Mouse (Mus musculus): ENCODE data around the gene Mospd3. TPM values are rescaled to one million over a fixed set of nuclear protein-coding genes. Genes with fewer than 3 reads are reported as not detected.
A peak's percentile ranks its signal among the peaks of the same experiment; 100 is the strongest.

Gene Mospd3
- total RNA-seq, 2 experiments from 2014 or later = 19.4 to 26.4 TPM

- intact Hi-C loops (cut with DNase I) = loop anchor here (5.0 kb wide), 2 partner anchors 42 to 53 kb away; partner anchors contain the start of genes Epo, Fbxo24, Gm20605 and Gnb2
- peak in 1 of 2 experiments; percentile 45 for DNase-seq (ENCODE audit: low spot score in 2 of 2)
Observed at GRCm38 (mm10) chr5:137584976-137585375, 15.9 kb downstream of the Mospd3 start.

- intact Hi-C loops (cut with DNase I) = loop anchor here (5.0 kb wide), 1 partner anchor 51 kb away; the partner anchor contains the start of genes Epo and Gnb2
Observed at GRCm38 (mm10) chr5:137583670-137584169, 17.1 kb downstream of the Mospd3 start.

GRCm38 (mm10) chr5:137582702-137583101 is 18.2 kb downstream of the Mospd3 start:
- DNase-seq (ENCODE audit: low spot score in 2 of 2) = no peak
- intact Hi-C loops (cut with DNase I) = loop anchor here (5.0 kb wide), 1 partner anchor 50 kb away; the partner anchor contains the start of genes Epo and Gnb2

More at GRCm38 (mm10) chr5:137583670-137584169, 17.1 kb downstream of the Mospd3 start:
- peak; percentile 42 to 45 for DNase-seq (ENCODE audit: low spot score in 2 of 2)

GRCm38 (mm10) chr5:137580246-137580645 is 20.6 kb downstream of the Mospd3 start:
- no peak for DNase-seq (ENCODE audit: low spot score in 2 of 2)
- intact Hi-C loops (cut with DNase I) = loop anchor here (5.0 kb wide), 1 partner anchor 48 kb away; the partner anchor contains the start of genes Epo and Gnb2

GRCm38 (mm10) chr5:137574470-137574901 is 26.4 kb downstream of the Mospd3 start:
- intact Hi-C loops (cut with DNase I) = no loop called here
- DNase-seq (ENCODE audit: low spot score in 2 of 2) = peak; percentile 63 to 64

- intact Hi-C loops (cut with DNase I) = no loop called here
- DNase-seq (ENCODE audit: low spot score in 2 of 2) = no peak
Observed at GRCm38 (mm10) chr5:137570691-137571586, 29.9 kb downstream of the Mospd3 start.

GRCm38 (mm10) chr5:137570181-137570580 is 30.7 kb downstream of the Mospd3 start:
- intact Hi-C loops (cut with DNase I) = no loop called here
- no peak for DNase-seq (ENCODE audit: low spot score in 2 of 2)

GRCm38 (mm10) chr5:137569665-137570064 is 31.2 kb downstream of the Mospd3 start, which contains the start of gene Tfr2:
Gene Tfr2, plus strand, starts transcription at chr5:137569840.
- intact Hi-C loops (cut with DNase I) = no loop called here
- no peak for DNase-seq (ENCODE audit: low spot score in 2 of 2)

GRCm38 (mm10) chr5:137569031-137569430 is 31.8 kb downstream of the Mospd3 start:
- DNase-seq (ENCODE audit: low spot score in 2 of 2) = no peak
- intact Hi-C loops (cut with DNase I) = no loop called here

- intact Hi-C loops (cut with DNase I) = no loop called here
- no peak for DNase-seq (ENCODE audit: low spot score in 2 of 2)
Observed at GRCm38 (mm10) chr5:137568223-137568798, 32.5 kb downstream of the Mospd3 start.

- DNase-seq (ENCODE audit: low spot score in 2 of 2) = no peak
- intact Hi-C loops (cut with DNase I) = no loop called here
Observed at GRCm38 (mm10) chr5:137566416-137566815, 34.4 kb downstream of the Mospd3 start.

GRCm38 (mm10) chr5:137565744-137566143 is 35.1 kb downstream of the Mospd3 start:
- no peak for DNase-seq (ENCODE audit: low spot score in 2 of 2)
- intact Hi-C loops (cut with DNase I) = no loop called here

- DNase-seq (ENCODE audit: low spot score in 2 of 2) = peak; percentile 49 to 62
- intact Hi-C loops (cut with DNase I) = no loop called here
Observed at GRCm38 (mm10) chr5:137562965-137563364, 37.9 kb downstream of the Mospd3 start.

- intact Hi-C loops (cut with DNase I) = no loop called here
- DNase-seq (ENCODE audit: low spot score in 2 of 2) = no peak
Observed at GRCm38 (mm10) chr5:137561556-137561955, 39.3 kb downstream of the Mospd3 start.

GRCm38 (mm10) chr5:137553898-137554297 is 47.0 kb downstream of the Mospd3 start:
- intact Hi-C loops (cut with DNase I) = loop anchor here (2.0 kb wide), 1 partner anchor 21 kb away; the partner anchor contains the start of genes Epo and Gnb2
- peak in 1 of 2 experiments; percentile 9 for DNase-seq (ENCODE audit: low spot score in 2 of 2)

GRCm38 (mm10) chr5:137553411-137553837 is 47.4 kb downstream of the Mospd3 start, which contains the start of gene Actl6b:
Gene Actl6b, plus strand, starts transcription at chr5:137553517.
- DNase-seq (ENCODE audit: low spot score in 2 of 2) = peak; percentile 89 to 91
- intact Hi-C loops (cut with DNase I) = loop anchor here (2.0 kb wide), 1 partner anchor 21 kb away; the partner anchor contains the start of genes Epo and Gnb2

- intact Hi-C loops (cut with DNase I) = loop anchor here (2.0 kb wide), 1 partner anchor 20 kb away; the partner anchor contains the start of genes Epo and Gnb2
- DNase-seq (ENCODE audit: low spot score in 2 of 2) = no peak
Observed at GRCm38 (mm10) chr5:137553000-137553399, 47.9 kb downstream of the Mospd3 start.

GRCm38 (mm10) chr5:137551119-137551518 is 49.7 kb downstream of the Mospd3 start:
- no peak for DNase-seq (ENCODE audit: low spot score in 2 of 2)
- intact Hi-C loops (cut with DNase I) = no loop called here

GRCm38 (mm10) chr5:137549840-137550239 is 51.0 kb downstream of the Mospd3 start:
- intact Hi-C loops (cut with DNase I) = no loop called here
- no peak for DNase-seq (ENCODE audit: low spot score in 2 of 2)

Measured in left cerebral cortex, postnatal 36 days (tissue).